Mouse (Mus musculus) heart, adult 9 months (tissue): ENCODE data around the gene Rdm1.
"Not testable (repeated sequence)": the region's sequence is repeated elsewhere in the genome, so short reads cannot be mapped to it uniquely, and the experiment has no call there.

ENCODE experiments used
- DNase-seq, 2 experiments: peaks; one replicate each; pipeline ENCODE4 v3.0.0; 2022; ENCODE audit warnings: low spot score in 2 of 2

The Rdm1 gene

DNA sequence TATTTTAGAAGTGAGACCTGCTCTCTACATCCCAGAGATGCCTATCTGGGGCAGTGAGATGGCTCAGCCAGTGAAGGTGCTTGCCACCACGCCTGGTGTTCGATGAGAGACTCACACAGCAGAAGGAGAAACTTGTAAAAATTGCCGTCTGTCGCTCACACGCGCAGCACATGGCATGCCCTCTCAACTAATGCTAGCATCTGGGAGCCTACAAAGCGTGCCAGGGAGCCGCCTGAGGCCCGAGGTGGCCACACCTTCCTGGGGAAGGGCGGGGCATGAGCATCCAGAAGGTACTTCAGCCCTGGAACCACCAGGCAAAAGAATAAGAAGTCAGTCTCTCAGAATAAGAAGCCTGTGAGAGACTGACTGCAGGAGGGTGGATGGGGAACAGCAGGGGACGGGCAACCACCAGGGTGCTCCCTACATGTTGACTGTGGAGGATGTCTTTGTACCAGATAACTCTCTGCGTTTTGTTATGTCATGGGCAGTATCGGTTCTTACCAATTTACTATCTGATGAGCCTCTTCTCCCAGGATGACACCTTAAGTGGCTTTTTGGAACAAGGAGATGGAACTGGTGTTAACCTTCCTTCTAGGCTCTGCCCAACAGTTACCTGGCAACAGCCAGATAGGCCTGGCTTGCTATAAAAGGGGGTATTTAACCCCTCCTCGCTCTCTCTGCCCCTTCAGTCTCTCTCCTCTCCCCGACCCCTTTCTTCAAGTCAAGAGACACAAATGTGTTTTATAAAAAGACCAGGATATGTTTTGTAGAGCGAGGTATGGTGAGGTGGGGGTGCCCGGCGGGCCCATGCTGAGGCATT is 9.8 kb upstream of the Rdm1 start:
- DNase-seq: no peak

DNA sequence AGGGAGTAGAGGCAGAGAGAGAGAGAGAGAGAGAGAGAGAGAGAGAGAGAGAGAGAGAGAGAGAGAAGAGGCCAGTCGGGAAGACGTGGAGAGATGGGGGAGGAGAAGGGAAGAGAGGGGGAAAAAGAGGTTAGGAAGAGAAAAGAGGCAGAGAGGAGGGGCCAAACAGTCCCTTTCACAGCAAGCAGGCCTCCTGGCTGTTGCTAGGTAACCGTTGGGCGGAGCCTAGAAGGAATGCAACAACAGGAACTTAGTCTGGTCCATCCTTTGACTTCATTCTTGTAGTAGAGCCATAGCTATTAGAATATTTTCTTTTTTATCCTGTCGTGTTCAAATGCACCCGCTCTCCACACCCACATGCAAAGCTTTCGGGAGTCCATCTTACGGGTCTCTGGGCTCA is 9.1 kb upstream of the Rdm1 start:
- no peak for DNase-seq

DNA sequence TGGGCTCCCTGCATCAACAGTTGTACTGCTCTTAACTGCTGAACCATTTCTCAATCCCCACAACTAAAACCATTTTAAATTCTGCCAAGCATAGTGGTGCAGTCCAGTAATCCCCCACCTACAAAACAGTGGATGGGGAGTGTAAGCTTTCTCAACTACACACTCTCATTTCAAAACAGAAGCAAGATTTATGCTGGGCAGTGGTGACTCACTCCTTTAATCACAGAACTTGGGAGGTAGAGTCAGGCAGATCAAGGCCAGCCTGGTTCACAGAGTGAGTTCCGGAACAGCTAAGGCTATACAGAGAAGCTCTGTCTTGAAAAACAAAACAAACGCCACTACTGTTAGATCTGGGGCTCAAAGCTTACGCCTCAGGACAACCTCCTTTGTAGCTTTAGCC is 8.4 kb upstream of the Rdm1 start:
- no peak for DNase-seq

DNA sequence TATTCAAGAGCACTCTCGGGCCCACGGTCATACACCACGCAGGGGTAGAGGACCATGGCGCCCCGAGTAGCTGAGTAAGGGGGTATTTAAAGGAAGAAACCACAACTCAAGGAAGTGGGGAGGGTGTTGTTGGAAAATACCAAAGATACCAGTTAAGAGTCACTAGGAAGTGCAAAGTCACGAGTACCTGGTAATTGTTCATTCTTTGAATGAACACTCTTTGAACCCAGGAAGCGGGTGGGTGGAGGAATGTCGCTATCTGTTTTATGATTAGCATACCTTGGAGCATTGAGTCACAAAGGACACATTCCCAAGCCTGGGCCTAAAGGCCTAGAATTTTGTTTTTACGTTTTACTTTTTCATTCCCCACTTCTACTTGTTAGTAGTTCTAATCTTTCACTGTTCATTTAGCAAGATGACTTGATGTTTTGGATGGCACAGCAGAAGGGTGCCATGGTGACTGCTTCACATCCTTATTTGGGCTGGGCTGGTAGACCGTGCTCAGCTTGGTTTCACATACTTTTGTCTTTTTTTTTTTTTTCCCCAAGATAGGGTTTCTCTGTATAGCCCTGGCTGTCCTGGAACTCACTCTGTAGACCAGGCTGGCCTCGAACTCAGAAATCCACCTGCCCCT is 6.9 kb upstream of the Rdm1 start:
- not testable (repeated sequence) for DNase-seq

DNA sequence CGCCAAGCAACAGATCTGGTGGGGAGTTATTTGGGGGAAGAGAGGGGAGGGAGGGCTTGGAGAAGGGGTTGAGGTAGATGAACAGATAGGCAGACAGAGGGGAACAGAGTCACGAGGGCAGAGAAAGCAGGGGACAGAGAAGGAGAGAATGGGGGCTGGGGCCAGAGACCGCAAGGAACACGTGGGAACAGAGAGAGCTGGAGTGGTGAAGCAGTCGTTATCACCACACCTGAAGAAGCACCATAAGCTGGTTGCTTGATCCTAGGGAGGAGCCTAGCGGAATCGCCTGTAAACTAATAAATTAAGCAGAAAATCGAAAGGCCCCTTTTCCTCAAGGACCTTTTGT is 373 bp upstream of the Rdm1 start:
- DNase-seq: no peak

DNA sequence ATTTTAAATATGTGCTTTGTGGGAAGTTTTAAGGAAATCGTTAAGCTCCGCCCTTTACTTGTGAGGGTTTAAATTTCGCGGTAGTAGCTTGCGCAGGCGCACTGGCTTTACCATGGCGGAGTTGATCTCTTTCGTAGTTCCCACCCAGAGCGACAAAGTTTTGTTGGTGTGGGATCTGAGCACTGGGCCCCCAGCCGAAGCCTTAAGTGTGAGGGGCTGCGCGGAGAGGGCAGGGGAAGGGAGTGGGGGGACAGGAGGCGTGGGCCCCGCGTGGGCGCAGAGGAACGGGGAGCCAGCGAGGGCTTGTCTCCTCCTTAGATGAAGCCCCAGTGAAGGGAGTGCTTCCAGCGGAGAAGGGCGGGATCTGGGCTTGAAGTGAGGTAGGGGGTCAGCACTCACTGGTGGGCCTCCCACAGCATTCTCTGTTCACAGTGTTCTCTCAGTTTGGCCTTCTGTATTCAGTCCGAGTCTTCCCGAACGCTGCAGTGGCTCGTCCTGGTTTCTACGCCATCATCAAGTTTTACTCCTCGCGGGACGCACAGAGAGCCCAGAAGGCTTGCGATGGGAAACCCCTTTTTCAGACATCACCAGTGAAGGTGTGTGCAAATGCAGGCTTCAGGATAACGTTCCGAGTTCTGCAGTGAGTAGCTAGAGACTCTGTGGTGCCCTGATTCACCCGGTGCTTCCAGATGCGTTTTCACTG is 1.0 kb downstream of the Rdm1 start:
- peak; percentile 82 to 87 for DNase-seq

DNA sequence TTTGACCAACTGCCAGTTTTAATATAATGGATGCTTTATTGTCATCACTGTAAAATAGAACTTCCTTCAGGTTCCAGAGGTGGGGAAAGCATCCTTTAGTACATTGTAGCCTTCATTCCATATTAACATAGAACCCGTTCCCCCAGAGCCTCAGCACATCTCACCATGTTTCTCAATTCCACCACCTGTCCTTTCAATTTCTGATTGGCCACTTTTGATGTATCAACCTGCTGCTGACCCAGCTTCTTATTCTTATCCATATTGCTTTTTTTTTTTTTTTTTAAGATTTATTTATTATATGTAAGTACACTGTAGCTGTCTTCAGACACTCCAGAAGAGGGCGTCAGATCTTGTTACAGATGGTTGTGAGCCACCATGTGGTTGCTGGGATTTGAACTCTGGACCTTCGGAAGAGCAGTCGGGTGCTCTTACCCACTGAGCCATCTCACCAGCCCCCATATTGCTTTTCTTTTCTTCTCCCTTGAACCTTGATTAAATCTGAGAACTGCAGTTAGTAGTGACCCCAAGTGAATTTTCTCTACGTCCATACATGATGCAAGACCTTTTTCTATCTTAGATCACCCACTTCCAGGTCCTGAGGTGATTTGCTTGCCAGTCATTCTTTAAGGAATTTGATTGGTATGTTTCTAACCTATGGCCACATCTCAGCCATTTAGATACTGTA is 1.9 kb downstream of the Rdm1 start:
- not testable (repeated sequence) for DNase-seq

DNA sequence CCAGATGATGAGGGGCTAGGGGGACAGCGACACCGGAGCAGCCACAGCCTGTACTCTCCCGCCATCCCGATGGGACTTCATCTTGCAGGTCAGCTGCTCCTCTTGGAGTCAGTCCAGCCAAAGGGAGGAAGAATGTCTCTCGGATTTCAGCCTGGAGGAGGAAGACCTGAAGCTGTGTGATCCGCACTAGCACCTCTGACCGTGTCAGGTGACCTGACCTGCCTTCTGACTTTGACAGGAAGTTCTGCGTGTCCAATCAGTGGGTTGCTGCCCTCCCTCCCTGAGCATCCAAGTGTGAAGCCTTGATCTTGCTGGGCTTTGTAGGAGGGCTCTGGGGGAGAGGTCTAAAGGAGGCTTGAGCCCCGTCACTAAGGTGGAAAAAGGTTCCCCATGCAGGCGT is 8.7 kb downstream of the Rdm1 start:
- no peak for DNase-seq

DNA sequence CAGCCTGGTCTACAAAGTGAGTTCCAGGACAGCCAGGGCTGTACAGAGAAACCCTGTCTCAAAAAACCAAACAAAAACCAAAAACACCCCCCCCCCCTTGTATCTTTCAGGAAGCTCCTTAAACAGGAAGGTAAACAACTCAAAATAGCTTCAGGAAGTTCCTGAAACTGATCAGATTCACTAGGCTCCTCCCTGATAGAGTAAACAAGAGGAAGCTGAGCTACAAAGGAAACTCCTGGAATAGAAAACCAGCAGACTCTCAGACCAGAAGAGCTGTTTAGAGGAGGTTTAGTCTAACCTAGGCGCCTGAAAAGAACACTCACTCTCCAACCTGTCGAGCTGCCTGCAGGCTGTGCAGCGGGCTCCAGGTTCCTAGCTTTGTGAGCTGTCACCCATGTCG is 12.8 kb downstream of the Rdm1 start:
- DNase-seq: no peak

DNA sequence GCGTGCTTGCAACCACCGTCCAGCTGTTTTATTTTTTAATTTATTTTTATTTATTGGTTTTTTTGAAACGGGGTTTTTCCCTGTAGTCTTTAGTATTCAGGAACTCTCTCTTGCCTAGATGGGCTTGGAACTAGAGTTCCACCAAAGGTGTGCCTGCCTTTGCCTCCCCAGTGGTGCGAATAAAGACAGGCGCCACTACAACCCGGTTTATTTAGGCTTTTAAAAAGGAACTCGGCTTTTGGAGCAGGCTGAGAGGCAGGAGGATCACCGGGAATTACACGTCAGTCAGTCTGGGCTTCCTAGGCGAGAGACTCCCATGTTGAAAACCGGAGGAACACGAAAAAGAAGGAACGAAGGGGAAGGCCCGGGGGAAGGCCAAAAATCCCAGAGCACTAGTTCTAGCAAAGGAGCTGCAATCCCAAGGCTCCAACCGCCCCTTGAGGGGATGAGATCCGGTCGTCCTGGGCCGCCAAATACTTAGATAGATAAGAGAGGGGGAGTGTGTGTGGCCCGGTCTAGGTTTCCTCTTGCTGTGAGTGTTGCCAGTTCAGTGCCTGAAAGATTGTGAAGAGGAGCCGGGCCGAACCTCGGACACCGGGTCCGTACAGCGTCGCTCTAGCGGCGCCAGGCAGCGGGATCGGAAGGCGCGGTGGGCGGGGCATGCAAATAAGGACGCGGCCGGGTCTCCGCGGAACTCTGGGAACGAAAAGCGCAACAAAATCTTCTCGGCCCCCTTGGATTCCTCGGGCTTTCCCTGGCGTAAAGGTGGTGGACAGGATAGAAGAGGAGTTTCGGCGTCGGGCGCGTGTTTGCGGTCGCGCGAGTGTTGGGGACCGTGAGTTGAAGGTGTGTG is 14.1 kb downstream of the Rdm1 start:
- peak; percentile 71 to 83 for DNase-seq

DNA sequence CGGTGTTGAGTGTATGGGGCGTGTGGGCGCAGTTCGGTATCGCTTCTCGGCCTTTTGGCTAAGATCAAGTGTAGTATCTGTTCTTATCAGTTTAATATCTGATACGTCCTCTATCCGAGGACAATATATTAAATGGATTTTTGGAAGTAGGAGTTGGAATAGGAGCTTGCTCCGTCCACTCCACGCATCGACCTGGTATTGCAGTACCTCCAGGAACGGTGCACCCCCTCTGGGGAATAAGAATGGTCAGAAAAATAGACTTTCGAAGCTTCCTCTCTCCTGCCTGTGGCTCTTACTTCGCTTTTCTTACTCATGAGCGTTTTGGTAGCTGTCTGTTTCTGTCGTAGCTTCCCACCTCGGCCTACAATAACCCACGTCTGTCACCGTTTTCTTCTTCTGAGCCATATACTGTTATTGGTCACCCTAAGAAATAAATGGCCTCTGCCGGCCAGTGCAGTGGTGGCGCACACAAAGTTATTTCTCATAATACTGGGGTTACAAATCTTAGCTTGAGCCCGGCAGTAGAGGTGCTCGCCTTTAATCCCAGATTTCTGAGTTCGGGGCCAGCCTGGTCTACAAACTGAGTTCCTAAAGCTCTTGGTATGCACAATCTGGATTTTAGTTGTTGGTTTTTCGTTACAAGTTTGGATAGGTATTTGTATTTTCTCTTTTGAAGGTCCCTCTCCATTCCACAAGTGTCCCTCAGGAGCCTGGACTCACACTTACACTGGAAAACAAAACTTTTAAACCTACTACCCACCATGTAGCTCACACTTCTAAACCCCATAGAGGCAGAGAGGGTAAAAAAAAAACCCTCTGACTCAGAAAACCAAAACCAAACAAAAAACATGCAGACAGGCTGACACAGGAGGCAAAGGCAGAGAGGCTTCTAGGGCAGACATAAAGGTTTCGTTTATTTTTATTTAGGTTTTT is 15.0 kb downstream of the Rdm1 start:
- peak; percentile 17 to 35 for DNase-seq

DNA sequence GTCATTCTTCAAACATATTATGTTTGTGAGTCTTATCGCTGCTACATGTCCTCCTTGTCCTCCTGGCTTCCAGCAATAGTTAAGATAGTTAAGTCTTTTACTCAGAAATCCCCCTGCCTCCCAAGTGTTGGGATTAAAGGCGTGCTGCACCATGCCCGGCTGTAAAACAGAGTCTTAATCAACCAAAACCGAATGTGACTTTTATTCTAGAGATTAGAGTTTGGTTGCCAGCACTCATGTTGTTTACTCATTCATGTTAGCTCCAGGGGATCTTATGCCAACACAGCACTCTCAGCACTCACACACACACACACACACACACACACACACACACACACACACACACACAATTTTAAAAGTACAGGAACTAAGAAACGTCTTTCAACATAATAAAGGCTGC is 15.9 kb downstream of the Rdm1 start:
- DNase-seq: no peak

DNA sequence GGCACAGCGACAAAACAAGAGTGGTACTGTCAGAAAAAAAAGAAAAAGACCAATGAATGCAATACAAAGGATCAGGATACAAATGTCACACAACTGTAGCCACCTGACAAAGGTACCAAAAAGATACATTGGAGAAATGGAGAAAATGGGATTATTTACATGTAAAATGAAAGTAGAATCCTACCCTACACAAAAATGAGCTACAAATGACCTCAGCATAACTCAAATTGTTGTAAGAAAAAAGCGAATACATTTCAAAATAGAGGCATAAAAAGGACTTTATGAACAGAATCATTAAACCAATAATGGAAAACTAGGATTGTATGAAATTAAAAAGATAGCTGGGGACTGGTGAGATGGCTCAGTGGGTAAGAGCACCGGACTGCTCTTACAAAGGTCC is 17.6 kb downstream of the Rdm1 start:
- no peak for DNase-seq

DNA sequence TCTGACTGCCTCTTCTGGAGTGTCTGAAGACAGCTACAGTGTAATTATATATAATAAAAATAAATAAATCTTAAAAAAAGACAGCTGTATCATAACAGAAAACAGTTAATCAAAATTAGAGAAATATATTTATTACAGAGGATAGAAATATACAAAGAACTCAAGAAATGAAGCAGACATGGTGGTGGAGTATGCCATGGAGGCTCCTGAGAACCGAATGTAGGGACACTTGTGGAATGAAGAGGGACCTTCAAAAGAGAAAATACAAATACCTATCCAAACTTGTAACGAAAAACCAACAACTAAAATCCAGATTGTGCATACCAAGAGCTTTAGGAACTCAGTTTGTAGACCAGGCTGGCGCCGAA is 18.0 kb downstream of the Rdm1 start:
- DNase-seq: not testable (repeated sequence)

DNA sequence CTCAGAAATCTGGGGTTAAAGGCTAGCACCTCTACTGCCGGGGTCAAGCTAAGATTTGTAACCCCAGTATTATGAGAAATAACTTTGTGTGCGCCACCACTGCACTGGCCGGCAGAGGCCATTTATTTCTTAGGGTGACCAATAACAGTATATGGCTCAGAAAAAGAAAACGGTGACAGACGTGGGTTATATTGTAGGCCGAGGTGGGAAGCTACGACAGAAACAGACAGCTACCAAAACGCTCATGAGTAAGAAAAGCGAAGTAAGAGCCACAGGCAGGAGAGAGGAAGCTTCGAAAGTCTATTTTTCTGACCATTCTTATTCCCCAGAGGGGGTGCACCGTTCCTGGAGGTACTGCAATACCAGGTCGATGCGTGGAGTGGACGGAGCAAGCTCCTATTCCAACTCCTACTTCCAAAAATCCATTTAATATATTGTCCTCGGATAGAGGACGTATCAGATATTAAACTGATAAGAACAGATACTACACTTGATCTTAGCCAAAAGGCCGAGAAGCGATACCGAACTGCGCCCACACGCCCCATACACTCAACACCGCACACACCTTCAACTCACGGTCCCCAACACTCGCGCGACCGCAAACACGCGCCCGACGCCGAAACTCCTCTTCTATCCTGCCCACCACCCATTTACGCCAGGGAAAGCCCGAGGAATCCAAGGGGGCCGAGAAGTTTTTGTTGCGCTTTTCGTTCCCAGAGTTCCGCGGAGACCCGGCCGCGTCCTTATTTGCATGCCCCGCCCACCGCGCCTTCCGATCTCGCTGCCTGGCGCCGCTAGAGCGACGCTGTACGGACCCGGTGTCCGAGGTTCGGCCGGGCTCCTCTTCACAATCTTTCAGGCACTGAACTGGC is 18.7 kb downstream of the Rdm1 start:
- DNase-seq: peak; percentile 59 to 72

DNA sequence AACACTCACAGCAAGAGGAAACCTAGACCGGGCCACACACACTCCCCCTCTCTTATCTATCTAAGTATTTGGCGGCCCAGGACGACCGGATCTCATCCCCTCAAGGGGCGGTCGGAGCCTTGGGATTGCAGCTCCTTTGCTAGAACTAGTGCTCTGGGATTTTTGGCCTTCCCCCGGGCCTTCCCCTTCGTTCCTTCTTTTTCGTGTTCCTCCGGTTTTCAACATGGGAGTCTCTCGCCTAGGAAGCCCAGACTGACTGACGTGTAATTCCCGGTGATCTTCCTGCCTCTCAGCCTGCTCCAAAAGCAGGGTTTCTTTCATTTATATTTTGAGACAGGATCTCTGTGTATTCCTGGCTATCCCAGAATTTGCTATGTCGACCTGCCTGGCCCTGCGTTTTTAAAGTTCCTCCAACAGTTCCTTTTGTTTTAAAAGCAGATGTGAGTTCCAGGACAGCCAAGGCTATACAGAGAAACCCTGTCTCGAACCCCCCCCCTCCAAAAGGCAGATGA is 19.3 kb downstream of the Rdm1 start:
- not testable (repeated sequence) for DNase-seq

DNA sequence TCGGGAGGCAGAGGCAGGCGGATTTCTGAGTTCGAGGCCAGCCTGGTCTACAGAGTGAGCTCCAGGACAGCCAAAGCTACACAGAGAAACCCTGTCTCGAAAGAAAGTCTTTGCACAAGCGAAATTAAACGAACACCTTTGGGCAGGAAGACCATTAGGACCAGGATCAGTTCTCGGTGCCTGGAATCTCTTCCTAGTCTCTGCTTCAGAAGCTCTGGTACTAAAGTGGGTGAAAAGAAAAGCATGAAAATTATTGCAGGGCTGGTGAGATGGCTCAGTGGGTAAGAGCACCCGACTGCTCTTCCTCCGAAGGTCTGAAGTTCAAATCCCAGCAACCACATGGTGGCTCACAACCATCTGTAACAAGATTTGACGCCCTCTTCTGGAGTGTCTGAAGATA is 20.1 kb downstream of the Rdm1 start:
- DNase-seq: not testable (repeated sequence)

DNA sequence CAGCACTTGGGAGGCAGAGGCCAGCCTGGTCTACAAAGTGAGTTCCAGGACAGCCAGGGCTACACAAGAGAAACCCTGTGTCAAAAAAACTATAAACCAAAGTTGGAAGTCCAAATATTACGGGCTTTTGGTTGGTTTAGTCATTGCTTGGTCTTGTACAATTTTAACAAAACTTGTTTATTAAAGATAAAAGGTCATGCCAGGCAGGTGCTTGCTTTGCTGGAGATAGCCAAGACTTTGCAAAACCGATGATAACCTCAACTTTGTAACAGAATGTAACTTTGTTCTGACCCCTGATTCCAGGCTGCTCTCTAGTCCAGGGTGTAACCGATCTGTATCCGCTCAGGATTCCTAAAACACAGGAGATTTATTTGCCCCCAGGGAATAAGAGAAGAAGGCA is 29.4 kb downstream of the Rdm1 start:
- no peak for DNase-seq

DNA sequence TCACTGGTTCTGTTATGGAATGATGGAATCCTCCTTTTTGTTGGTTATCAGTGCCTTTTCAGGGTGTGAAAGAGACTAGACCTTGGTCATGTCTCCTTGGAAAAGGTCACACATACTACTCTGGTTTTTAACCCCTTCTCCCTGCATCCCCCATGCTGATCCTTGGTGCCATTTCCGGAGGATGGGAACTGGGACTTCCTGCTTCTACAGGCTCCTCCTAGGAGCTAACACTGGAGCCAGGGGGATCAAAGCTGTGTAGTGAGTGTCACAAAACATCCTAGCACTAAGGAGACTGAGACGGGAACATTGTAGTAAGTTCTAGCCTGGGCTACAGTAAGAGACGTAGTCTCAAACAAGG is 30.5 kb downstream of the Rdm1 start:
- DNase-seq: peak in 1 of 2 experiments; percentile 36
